Mouse (Mus musculus) thymus, adult 2 months (tissue): ENCODE results near the gene Hectd1.

Experiments used
- CTCF ChIP-seq: fragments of 200-500 bp; IDR thresholded peaks from 2 replicates; pipeline ENCODE4 v1.5.1; 2012; ENCODE audit warnings: mild to moderate bottlenecking, control low read depth, low read length, moderate library complexity, borderline replicate concordance; ENCODE audit not compliant: control insufficient read depth, poor library complexity, insufficient read depth; ENCODE audit errors: extremely low read depth
- POLR2A ChIP-seq: fragments of 200-500 bp; IDR thresholded peaks from 2 replicates; pipeline ENCODE4 v1.6.1; 2012; ENCODE audit warnings: mild to moderate bottlenecking, low read length, control low read depth, moderate library complexity; ENCODE audit not compliant: control insufficient read depth, poor library complexity, insufficient read depth; ENCODE audit errors: extremely low read depth

DNA sequence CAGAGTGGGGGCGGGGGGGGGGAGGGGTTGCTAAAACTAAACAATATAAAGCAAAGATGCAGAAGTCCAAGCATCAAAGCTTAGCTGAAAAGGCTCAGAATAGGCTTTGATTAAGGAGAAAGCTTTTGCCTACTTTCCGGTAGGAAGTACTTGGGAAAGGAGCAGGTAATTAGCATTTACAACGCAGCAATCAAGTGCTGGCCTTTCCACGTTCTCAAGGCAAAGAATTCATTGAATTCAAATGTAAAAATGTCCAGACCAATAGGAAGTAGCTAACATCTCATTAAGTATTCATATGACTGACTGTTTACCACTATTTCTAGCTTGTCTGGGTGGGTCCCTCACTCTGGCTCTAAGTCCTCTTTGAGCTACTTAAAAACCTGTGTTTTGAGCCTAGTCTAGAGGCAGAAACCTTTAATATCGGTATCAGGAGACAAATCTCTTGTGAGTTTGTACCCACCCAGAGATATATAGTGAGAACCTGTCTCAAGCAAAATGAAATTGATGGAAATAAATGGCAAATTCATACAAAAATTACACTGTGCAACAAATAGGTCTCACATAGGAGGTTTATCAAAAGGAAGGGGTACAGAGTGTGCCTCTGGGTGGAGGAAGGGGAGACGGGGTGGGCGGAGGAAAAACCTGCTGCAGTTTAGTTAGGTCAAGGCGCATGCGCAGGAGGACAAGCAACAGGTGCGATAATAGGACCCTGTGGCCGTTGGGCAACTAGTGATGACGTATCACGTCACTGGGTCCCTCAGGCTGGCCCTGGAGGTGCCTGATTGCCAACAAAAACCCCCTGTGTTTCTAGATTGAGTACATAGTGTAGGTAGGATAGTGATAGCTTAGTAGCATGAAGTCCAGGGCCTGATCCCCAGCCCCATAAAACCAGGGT lies 29.0 kb upstream of the Hectd1 start:
- no peak for TF ChIP-seq POLR2A
- TF ChIP-seq CTCF = no peak
